Mouse (Mus musculus) testis, postnatal 14 days (tissue): ENCODE measurements around the gene Olfr1221.
"Not testable (repeated sequence)": the region's sequence is repeated elsewhere in the genome, so short reads cannot be mapped to it uniquely, and the experiment has no call there.

Experiments
- DNase-seq: peaks from one replicate; pipeline ENCODE4 v3.0.0; 2021; ENCODE audit warnings: low spot score

Olfr1221 gene

DNA sequence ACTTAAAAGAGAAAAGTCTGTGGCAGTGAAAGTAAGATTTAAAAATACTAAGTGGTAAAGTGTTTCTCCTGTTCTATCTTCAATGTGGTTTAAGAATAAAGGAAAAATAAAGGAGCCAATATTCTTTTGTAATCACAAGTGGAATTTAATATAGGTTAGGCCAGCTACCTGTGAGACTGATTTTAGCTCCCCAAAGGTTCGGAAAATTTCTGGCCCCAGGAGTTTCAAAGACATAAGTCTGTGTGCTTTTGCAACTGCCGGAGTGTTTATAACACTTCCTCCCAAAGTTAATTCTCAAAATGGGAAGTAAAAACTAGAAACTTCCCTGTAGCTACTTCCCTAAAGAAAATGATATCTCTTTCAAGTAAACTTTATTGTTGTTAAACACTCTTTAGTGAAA, at the start of gene Olfr1221:
TSS of gene Olfr1221 (minus strand) at position 101 of the 400 bp plus-strand sequence.
- no peak for DNase-seq

DNA sequence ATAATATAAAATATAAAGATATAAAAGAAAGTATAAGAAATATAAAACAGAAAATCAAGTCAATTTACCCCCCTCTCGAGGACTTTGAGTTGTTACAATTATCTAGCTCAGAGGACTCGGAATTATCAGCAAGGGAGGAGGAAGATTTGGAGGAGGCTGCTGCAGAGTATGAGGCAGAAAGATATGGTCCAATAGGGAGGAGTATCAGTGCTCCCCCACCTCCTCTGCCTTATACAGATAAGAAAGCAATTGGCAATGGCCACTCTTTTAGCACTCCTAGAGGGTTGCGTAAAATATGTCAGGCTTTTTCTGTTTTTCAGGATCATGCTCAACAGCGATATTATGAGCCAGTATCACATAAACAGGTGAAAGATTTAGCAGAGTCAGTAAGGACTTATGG, 47.6 kb upstream of the Olfr1221 start:
- DNase-seq = not testable (repeated sequence)

DNA sequence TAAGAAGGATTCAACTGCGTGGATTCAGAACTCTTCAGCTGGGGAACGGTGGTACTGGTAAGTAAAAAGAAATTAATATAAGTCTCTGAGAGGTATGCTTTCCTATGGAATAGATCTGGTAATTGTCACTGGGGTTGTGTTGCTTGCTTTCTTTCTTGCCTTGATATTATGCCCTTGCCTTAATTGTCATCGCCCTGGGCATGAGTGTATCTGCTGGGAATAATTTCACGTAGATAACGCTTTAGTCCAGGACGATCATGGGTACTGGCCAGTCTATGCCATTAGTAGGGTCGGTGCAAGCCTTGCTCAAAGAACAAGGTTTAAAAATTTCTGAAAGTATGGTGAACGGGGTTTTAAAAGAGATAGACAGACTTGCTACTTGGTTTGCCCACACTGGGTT, 46.9 kb upstream of the Olfr1221 start, which contains the start of gene Olfr1224-ps1:
TSS of gene Olfr1224-ps1 (minus strand) at position 101 of the 400 bp plus-strand sequence.
- not testable (repeated sequence) for DNase-seq

DNA sequence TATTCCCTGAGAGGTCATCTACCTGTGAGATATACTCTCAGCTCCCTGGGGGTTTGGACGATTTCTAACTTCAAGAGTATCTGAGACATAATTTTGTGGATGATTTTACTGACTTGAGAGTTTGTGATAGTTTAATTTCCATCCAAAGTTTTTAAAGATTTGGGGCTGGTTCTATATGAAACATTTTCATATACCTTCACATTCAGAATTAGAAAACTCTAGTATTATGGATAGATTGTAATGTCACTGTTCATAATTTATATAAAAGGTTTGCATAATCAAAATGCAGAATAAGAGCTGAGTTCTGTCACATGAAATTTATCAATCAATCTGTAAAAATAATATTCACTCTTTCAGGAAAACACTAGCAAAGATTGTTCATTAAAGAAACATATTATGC, 34.4 kb upstream of the Olfr1221 start, which contains the start of gene Olfr1223:
TSS of gene Olfr1223 (minus strand) at position 101 of the 400 bp plus-strand sequence.
- DNase-seq = no peak

DNA sequence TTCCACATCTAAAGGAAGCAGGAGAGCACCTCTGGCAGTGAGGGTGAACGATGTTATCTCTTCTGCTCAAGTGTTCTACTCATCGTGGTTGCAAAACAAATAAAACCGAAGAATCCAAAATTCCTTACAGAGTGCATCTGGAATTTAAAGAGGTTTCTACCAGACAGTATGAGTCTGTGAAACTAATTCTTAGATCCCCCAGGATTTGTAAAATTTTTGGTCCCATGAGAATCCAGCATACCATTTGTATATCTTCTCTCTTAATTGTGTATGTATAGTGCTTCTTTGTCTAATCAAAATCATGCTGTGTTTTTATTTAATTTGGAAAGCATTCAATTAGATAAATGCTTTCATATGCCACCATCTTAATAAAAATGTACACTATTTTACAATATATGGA, 15.9 kb upstream of the Olfr1221 start, which contains the start of gene Olfr1222:
TSS of gene Olfr1222 (minus strand) at position 101 of the 400 bp plus-strand sequence.
- no peak for DNase-seq

DNA sequence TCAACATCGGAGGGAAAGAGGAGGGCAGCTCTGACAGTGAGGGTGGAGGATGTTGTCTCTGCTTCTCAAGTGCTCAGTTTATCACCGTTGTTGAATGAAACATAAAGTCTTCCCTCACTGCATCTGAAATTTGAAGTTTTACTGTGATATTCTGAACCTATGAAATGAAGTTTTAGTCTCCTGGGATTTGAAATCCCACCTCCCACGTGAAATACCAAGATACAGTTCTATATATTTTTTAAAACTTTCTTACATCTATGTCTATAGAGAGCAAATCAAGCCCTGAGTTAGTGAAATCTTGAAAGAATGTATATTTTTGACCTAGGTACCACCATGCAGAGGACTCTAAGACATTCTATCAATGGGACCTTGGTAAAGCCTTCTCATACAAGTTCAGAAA, 10.3 kb downstream of the Olfr1221 start, which contains the start of gene Olfr1220:
TSS of gene Olfr1220 (minus strand) at position 101 of the 400 bp plus-strand sequence.
- DNase-seq = no peak

DNA sequence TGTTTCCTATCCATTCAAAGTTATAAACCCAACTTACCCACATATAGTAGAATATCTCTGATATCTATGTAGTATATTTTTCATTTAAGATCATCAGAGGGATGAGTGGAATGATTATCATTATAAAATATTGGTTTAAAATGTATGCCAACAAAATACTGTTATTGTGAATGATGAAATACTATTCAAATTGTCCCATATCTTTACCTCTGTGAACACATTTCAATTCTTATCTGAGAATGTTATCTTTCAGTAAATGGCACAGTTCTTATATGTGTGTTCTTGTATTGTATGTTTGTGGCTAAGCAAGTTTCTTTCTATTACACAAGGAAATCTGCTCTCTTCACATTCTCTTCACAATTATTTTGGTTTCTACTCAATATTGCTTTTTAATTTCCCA, 11.4 kb downstream of the Olfr1221 start:
- no peak for DNase-seq

DNA sequence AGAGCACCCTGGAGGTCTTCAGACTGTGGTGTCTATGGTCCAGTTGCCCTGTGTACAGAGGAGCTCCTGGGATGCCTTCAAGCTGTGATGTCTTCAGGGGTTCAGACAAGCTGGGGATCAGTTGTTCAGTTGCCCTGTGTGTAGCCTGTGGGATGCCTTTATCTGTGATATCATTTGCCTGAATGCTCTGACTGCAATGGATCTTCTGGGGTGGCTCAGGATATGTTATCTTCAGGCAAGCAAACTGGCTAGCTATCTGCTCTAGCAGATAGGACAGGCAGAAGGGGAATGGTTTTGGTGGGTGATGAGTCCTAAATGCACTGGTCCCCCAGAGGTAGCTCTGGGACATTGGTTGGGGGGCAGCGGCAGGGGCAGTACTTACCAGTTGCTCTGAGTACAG, 23.2 kb downstream of the Olfr1221 start:
- no peak for DNase-seq

DNA sequence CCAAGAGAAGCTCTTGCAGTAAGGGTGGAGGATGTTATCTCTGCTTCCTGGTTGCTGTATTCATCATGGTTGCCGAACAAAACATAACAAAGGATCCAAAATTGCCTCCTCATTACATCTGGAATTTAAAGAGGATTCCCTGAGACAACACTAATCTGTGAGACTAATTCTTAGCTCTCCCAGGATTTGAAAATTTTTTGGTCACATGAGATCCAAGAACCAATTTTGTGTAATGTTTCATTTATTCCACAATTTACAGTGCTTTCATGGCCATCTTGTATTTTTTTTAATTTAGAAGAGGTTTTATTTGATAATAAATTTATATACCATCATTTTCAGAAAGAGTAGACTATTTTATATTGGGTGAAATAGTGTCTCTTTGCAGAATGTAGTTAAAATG, 33.7 kb downstream of the Olfr1221 start, which contains the start of gene Olfr1219:
TSS of gene Olfr1219 (minus strand) at position 101 of the 400 bp plus-strand sequence.
- DNase-seq = no peak

DNA sequence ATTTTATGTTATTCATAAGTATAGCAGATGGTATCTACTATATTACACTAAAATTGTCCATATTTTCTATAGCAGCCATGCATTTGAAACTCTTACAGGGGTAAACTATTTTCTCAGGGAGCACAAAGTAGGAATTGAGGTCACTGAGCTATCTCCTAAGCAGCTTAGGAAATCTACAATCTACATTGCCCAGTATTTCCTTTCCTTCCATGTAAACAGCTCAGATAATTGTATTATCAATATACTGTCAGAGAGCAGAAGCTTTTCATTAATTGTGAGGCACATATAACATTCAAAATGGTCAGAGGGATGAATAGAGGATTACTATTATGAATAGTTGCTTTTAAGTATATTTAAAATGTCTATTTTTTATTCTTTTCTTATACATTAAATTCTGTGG, 35.6 kb downstream of the Olfr1221 start:
- DNase-seq = no peak

DNA sequence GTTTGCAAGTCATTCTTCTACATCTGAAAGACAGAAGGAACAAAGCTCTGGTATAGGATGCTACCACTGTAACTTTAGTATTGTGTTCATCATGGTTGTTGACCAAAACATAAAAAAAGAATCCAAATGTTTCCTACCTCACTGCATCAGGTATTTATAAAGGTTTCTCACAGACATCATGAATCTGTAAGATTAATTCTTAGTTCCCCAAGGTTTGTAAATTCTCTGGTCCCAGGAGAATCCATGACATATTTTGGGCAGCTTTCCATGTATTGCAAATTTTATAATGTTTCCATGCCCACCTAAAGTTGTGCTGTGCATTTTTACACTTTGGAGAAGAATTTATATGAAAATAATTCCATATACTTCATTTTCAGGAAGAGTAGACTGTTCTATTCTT, 56.0 kb downstream of the Olfr1221 start, which contains the start of gene Olfr1218:
TSS of gene Olfr1218 (minus strand) at position 101 of the 400 bp plus-strand sequence.
- DNase-seq = no peak
